Mouse (Mus musculus): ENCODE measurements around the gene Snrnp35.
A peak's percentile ranks its signal among the peaks of the same experiment; 100 is the strongest.

DNA sequence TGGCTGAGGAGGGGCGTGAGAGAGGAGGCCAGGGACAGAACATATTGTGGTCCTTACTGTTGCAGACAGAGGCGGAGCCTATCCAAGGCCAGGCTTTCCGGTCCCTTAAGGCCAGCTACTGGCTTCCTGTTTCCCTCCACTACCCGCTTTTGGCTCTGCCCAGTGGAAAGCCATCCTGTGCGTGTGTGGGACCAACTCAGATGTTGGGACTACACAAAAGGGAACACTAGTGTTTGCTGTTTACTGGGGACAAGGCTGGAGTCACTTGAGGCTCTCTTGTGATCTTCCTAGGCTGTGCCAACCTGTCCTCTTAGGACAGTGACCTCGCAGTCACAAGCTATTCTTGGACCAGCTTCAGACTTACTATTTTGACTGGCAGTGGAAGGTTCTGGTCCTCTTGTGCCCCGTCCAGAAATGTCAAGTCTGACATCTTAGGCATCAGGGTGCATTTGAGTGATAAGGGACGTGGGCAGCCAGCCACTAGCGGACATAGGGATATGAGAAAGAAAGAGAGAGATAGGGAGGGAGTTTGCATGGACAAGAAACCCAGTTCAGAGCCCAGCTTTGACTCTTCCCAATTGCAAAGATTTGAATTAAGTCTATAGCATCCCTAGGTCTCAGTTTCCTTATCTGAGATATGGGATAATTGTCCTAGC is 15.4 kb downstream of the Snrnp35 start:
- TF ChIP-seq CTCF (IDR thresholded peaks at IDR 0.05; ENCODE audit: low read depth), result no peak
- TF ChIP-seq EP300 (IDR thresholded peaks at IDR 0.05; ENCODE audit: low read depth), result peak; percentile 31; the same call in 1 of the 2 replicates
